Mouse (Mus musculus): Measurements from ENCODE around the gene Plekhm3. TPM values are rescaled to one million over a fixed set of nuclear protein-coding genes. Genes with fewer than 3 reads are reported as not detected.
A peak's percentile ranks its signal among the peaks of the same experiment; 100 is the strongest.

Gene Plekhm3
- polyA plus RNA-seq, 1 experiment from 2014 or later: 10.4 TPM

- Histone ChIP-seq H3K27ac (ENCODE audit: low read length) (peak overlapping the region; percentile 59; the same call in 1 of the 2 replicates), H3K9ac (replicated peaks; ENCODE audit: low read depth, low read length) (no peak overlapping the region)
- peak; percentile 25; the same call in 1 of the 2 replicates for ATAC-seq (ENCODE audit: insufficient number of reproducible peaks, insufficient read depth, low FRiP score, low read depth)
These were observed 72.6 kb downstream of the Plekhm3 start for GRCm38 (mm10) chr1:64884007-64884406.

GRCm38 (mm10) chr1:64880613-64881012, 76.0 kb downstream of the Plekhm3 start:
- Histone ChIP-seq H3K4me3 (ENCODE audit: low read depth, low read length) (no peak overlapping the region), H3K4me1 (ENCODE audit: control insufficient read depth, insufficient read depth, low read length) (peaks cover 19% of the 10 kb centered on the region), H3K4me2 (replicated peaks; ENCODE audit: low read depth, low read length) (no peak overlapping the region), H3K9ac (replicated peaks; ENCODE audit: low read depth, low read length) (no peak overlapping the region), H3K36me3 (ENCODE audit: control insufficient read depth, insufficient read depth, low read length) (no peaks in the 10 kb centered on the region), H3K27ac (ENCODE audit: low read length) (no peak overlapping the region), H3K9me3 (ENCODE audit: control insufficient read depth, low read depth, low read length) (no peaks in the 10 kb centered on the region), H3K27me3 (ENCODE audit: control insufficient read depth, insufficient read depth, low read length) (no peaks in the 10 kb centered on the region)
- 60% methylated on average over 3 of the region's 3 CpGs for WGBS
- no peak for ATAC-seq (ENCODE audit: insufficient number of reproducible peaks, insufficient read depth, low FRiP score, low read depth)

More at GRCm38 (mm10) chr1:64884007-64884406, 72.6 kb downstream of the Plekhm3 start:
- Histone ChIP-seq H3K4me1 (ENCODE audit: control insufficient read depth, insufficient read depth, low read length) (peaks cover 16% of the 10 kb centered on the region), H3K9me3 (ENCODE audit: control insufficient read depth, low read depth, low read length) (no peaks in the 10 kb centered on the region), H3K4me2 (replicated peaks; ENCODE audit: low read depth, low read length) (no peak overlapping the region), H3K27me3 (ENCODE audit: control insufficient read depth, insufficient read depth, low read length) (no peaks in the 10 kb centered on the region), H3K4me3 (ENCODE audit: low read depth, low read length) (no peak overlapping the region), H3K36me3 (ENCODE audit: control insufficient read depth, insufficient read depth, low read length) (no peaks in the 10 kb centered on the region)
- 37% methylated on average over 6 of the region's 6 CpGs for WGBS

- Histone ChIP-seq H3K27me3 (ENCODE audit: control insufficient read depth, insufficient read depth, low read length) (no peaks in the 10 kb centered on the region), H3K4me3 (ENCODE audit: low read depth, low read length) (no peak overlapping the region), H3K36me3 (ENCODE audit: control insufficient read depth, insufficient read depth, low read length) (no peaks in the 10 kb centered on the region), H3K9me3 (ENCODE audit: control insufficient read depth, low read depth, low read length) (no peaks in the 10 kb centered on the region), H3K4me1 (ENCODE audit: control insufficient read depth, insufficient read depth, low read length) (peaks cover 5% of the 10 kb centered on the region; the same call in 1 of the 2 replicates), H3K4me2 (replicated peaks; ENCODE audit: low read depth, low read length) (no peak overlapping the region), H3K27ac (ENCODE audit: low read length) (peak overlapping the region; percentile 40; the same call in 1 of the 2 replicates), H3K9ac (replicated peaks; ENCODE audit: low read depth, low read length) (no peak overlapping the region)
- peak; percentile 68; the same call in 1 of the 2 replicates for ATAC-seq (ENCODE audit: insufficient number of reproducible peaks, insufficient read depth, low FRiP score, low read depth)
- WGBS: 12% methylated on average over 12 of the region's 12 CpGs
These were observed 77.8 kb downstream of the Plekhm3 start for GRCm38 (mm10) chr1:64878795-64879240.

GRCm38 (mm10) chr1:64876276-64876675, 80.3 kb downstream of the Plekhm3 start:
- H3K9ac ChIP-seq (replicated peaks; ENCODE audit: low read depth, low read length): no peak overlapping the region
- no peaks in the 10 kb centered on the region for H3K27me3 ChIP-seq (ENCODE audit: control insufficient read depth, insufficient read depth, low read length)
- ATAC-seq (ENCODE audit: insufficient number of reproducible peaks, insufficient read depth, low FRiP score, low read depth): no peak
- WGBS: 61% methylated on average over 3 of the region's 3 CpGs
- H3K27ac ChIP-seq (ENCODE audit: low read length): no peak overlapping the region
- no peak overlapping the region for H3K4me2 ChIP-seq (replicated peaks; ENCODE audit: low read depth, low read length)
- 0 out of 2 replicates have a peak, but pooled peaks cover 5% of the 10 kb centered on the region for H3K4me1 ChIP-seq (ENCODE audit: control insufficient read depth, insufficient read depth, low read length)
- no peaks in the 10 kb centered on the region for H3K36me3 ChIP-seq (ENCODE audit: control insufficient read depth, insufficient read depth, low read length)
- H3K4me3 ChIP-seq (ENCODE audit: low read depth, low read length): no peak overlapping the region
- no peaks in the 10 kb centered on the region for H3K9me3 ChIP-seq (ENCODE audit: control insufficient read depth, low read depth, low read length)

GRCm38 (mm10) chr1:64875712-64876111, 80.9 kb downstream of the Plekhm3 start:
- Histone ChIP-seq H3K4me2 (replicated peaks; ENCODE audit: low read depth, low read length) (no peak overlapping the region), H3K9ac (replicated peaks; ENCODE audit: low read depth, low read length) (no peak overlapping the region), H3K4me1 (ENCODE audit: control insufficient read depth, insufficient read depth, low read length) (0 out of 2 replicates have a peak, but pooled peaks cover 5% of the 10 kb centered on the region), H3K27ac (ENCODE audit: low read length) (no peak overlapping the region), H3K9me3 (ENCODE audit: control insufficient read depth, low read depth, low read length) (no peaks in the 10 kb centered on the region), H3K27me3 (ENCODE audit: control insufficient read depth, insufficient read depth, low read length) (no peaks in the 10 kb centered on the region), H3K36me3 (ENCODE audit: control insufficient read depth, insufficient read depth, low read length) (no peaks in the 10 kb centered on the region), H3K4me3 (ENCODE audit: low read depth, low read length) (no peak overlapping the region)
- ATAC-seq (ENCODE audit: insufficient number of reproducible peaks, insufficient read depth, low FRiP score, low read depth): no peak
- 56% methylated on average over 5 of the region's 5 CpGs for WGBS

- 0 out of 2 replicates have a peak, but pooled peaks cover 4% of the 10 kb centered on the region for H3K4me1 ChIP-seq (ENCODE audit: control insufficient read depth, insufficient read depth, low read length)
- 90% methylated on average over 1 of the region's 1 CpGs for WGBS
- H3K9me3 ChIP-seq (ENCODE audit: control insufficient read depth, low read depth, low read length): no peaks in the 10 kb centered on the region
- no peak overlapping the region for H3K27ac ChIP-seq (ENCODE audit: low read length)
- no peak overlapping the region for H3K9ac ChIP-seq (replicated peaks; ENCODE audit: low read depth, low read length)
- H3K4me3 ChIP-seq (ENCODE audit: low read depth, low read length): no peak overlapping the region
- no peak for ATAC-seq (ENCODE audit: insufficient number of reproducible peaks, insufficient read depth, low FRiP score, low read depth)
- no peaks in the 10 kb centered on the region for H3K36me3 ChIP-seq (ENCODE audit: control insufficient read depth, insufficient read depth, low read length)
- H3K27me3 ChIP-seq (ENCODE audit: control insufficient read depth, insufficient read depth, low read length): no peaks in the 10 kb centered on the region
- no peak overlapping the region for H3K4me2 ChIP-seq (replicated peaks; ENCODE audit: low read depth, low read length)
These were observed 81.5 kb downstream of the Plekhm3 start for GRCm38 (mm10) chr1:64875156-64875555.

GRCm38 (mm10) chr1:64871956-64872355, 84.7 kb downstream of the Plekhm3 start:
- H3K4me2 ChIP-seq (replicated peaks; ENCODE audit: low read depth, low read length): no peak overlapping the region
- H3K9me3 ChIP-seq (ENCODE audit: control insufficient read depth, low read depth, low read length): no peaks in the 10 kb centered on the region
- ATAC-seq (ENCODE audit: insufficient number of reproducible peaks, insufficient read depth, low FRiP score, low read depth): no peak
- peaks cover 12% of the 10 kb centered on the region for H3K4me1 ChIP-seq (ENCODE audit: control insufficient read depth, insufficient read depth, low read length)
- 84% methylated on average over 5 of the region's 5 CpGs for WGBS
- no peaks in the 10 kb centered on the region for H3K27me3 ChIP-seq (ENCODE audit: control insufficient read depth, insufficient read depth, low read length)
- H3K4me3 ChIP-seq (ENCODE audit: low read depth, low read length): no peak overlapping the region
- H3K36me3 ChIP-seq (ENCODE audit: control insufficient read depth, insufficient read depth, low read length): no peaks in the 10 kb centered on the region
- H3K9ac ChIP-seq (replicated peaks; ENCODE audit: low read depth, low read length): no peak overlapping the region
- no peak overlapping the region for H3K27ac ChIP-seq (ENCODE audit: low read length)

GRCm38 (mm10) chr1:64867684-64868083, 88.9 kb downstream of the Plekhm3 start:
- Histone ChIP-seq H3K4me1 (ENCODE audit: control insufficient read depth, insufficient read depth, low read length) (peaks cover 12% of the 10 kb centered on the region), H3K27me3 (ENCODE audit: control insufficient read depth, insufficient read depth, low read length) (no peaks in the 10 kb centered on the region), H3K27ac (ENCODE audit: low read length) (peak overlapping the region; percentile 53; the same call in 1 of the 2 replicates), H3K9me3 (ENCODE audit: control insufficient read depth, low read depth, low read length) (no peaks in the 10 kb centered on the region), H3K4me2 (replicated peaks; ENCODE audit: low read depth, low read length) (no peak overlapping the region), H3K9ac (replicated peaks; ENCODE audit: low read depth, low read length) (no peak overlapping the region), H3K4me3 (ENCODE audit: low read depth, low read length) (no peak overlapping the region), H3K36me3 (ENCODE audit: control insufficient read depth, insufficient read depth, low read length) (no peaks in the 10 kb centered on the region)
- ATAC-seq (ENCODE audit: insufficient number of reproducible peaks, insufficient read depth, low FRiP score, low read depth): no peak
- 46% methylated on average over 4 of the region's 4 CpGs for WGBS

GRCm38 (mm10) chr1:64866140-64866539, 90.5 kb downstream of the Plekhm3 start:
- H3K4me1 ChIP-seq (ENCODE audit: control insufficient read depth, insufficient read depth, low read length): peaks cover 12% of the 10 kb centered on the region

More at GRCm38 (mm10) chr1:64866140-64866539, 90.5 kb downstream of the Plekhm3 start:
- H3K9me3 ChIP-seq (ENCODE audit: control insufficient read depth, low read depth, low read length): no peaks in the 10 kb centered on the region
- H3K4me3 ChIP-seq (ENCODE audit: low read depth, low read length): no peak overlapping the region
- no peak overlapping the region for H3K4me2 ChIP-seq (replicated peaks; ENCODE audit: low read depth, low read length)
- H3K36me3 ChIP-seq (ENCODE audit: control insufficient read depth, insufficient read depth, low read length): no peaks in the 10 kb centered on the region
- H3K27me3 ChIP-seq (ENCODE audit: control insufficient read depth, insufficient read depth, low read length): no peaks in the 10 kb centered on the region
- H3K9ac ChIP-seq (replicated peaks; ENCODE audit: low read depth, low read length): no peak overlapping the region
- H3K27ac ChIP-seq (ENCODE audit: low read length): no peak overlapping the region
- 63% methylated on average over 1 of the region's 1 CpGs for WGBS
- ATAC-seq (ENCODE audit: insufficient number of reproducible peaks, insufficient read depth, low FRiP score, low read depth): no peak
